Mouse (Mus musculus) kidney, adult 2 months (tissue): ENCODE data around the gene Vwa8.

Source experiments
- CTCF ChIP-seq: fragments of 200-500 bp; conservative IDR thresholded peaks from 2 replicates; pipeline ENCODE4 v1.5.1; 2011; ENCODE audit warnings: low read depth, mild to moderate bottlenecking, control low read depth, low read length, moderate library complexity, mixed read lengths; ENCODE audit not compliant: insufficient read depth, insufficient read length
- POLR2A ChIP-seq: fragments of 200-500 bp; IDR thresholded peaks from one replicate; pipeline ENCODE4 v1.6.1; 2011; ENCODE audit warnings: low read depth, low read length, control low read depth

DNA sequence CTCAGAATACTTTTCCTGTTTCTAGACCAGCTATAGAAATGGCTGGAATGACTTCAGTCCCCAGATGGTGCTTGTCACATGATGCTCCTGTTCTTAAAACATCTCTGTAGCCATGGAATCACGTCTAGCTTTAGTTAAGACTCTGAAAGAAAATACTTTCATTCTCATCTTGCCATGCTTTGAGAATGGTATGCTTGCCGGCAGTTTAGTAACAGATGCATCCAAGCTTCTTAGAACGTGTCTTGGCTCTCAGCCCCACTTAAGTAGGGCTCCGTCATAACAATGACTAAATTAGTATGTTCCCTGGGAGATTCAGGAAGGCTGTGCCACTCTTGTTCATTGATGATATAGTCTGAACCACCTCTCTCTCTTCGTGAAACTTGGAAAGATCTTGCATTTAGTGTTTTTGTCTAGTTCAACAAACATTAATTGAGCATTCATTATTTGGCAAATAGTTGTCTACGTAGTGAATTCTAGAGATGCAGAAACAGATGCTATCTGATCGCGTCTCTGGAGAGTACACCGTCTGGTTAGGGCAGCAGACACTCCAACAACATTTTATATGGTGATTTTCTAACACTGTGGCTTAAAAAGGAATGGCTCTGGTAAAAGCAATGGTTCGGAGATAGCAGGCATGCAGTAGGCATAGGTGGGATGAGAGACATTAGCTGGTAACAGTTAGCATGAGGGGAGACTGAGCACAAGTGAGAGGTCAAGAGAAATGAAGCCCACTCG lies 93.1 kb downstream of the Vwa8 start:
- TF ChIP-seq POLR2A (no peak), CTCF (no peak)
